24 mouse cellular contexts compared by ENCODE assay signal in genomic region chr6:100799290-100799689, GRCm38 (mm10). TPM values are rescaled to one million over a fixed set of nuclear protein-coding genes. Genes with fewer than 3 reads are reported as not detected.
DNase-seq lines count a peak whose midpoint lies in the region; ATAC-seq and TF ChIP-seq lines count a peak whose summit lies in the region.
"Had no signal": no experiment of that assay in that cellular context is flagged by ENCODE, and none has a peak within 500 bp of the region (broad histone marks: within the 10 kb centered on the region; RNA-seq: fewer than 3 reads in every experiment).

No protein-coding gene starts in this region.

- no peak for DNase-seq in embryonic facial prominence, embryonic 10.5 days (ENCODE audit: low spot score)
- DNase-seq in Muller cell, postnatal 12 days (ENCODE audit: inconsistent ontology term), result peak; percentile 56
- DNase-seq in hindbrain, embryonic 14.5 days (ENCODE audit: low spot score), result no peak
- DNase-seq in kidney, postnatal 25 days, result no peak
- DNase-seq: adrenal gland, postnatal 36 days; cerebellum, adult 11-12 months; cerebellum, postnatal 10 days; gastrocnemius, adult 2 months; kidney, adult 9 months; kidney, postnatal 36 days; lung, postnatal 10 days; thymus, adult 2 months; thymus, postnatal 4 days had no signal

- no peak overlapping the region for H3K9ac ChIP-seq in embryonic facial prominence, embryonic 13.5 days
- H3K9ac ChIP-seq in hindbrain, embryonic 14.5 days, result no peak overlapping the region
- H3K9ac ChIP-seq: embryonic facial prominence, embryonic 12.5 days; forebrain, embryonic 12.5 days; heart, embryonic 15.5 days; intestine, embryonic 15.5 days had no signal

- TF ChIP-seq CTCF in embryonic fibroblast, embryonic 13.5 days (IDR thresholded peaks at IDR 0.05; ENCODE audit: borderline replicate concordance, insufficient read depth, low read length), result no peak

- peaks cover 18% of the 10 kb centered on the region for H3K4me1 ChIP-seq in embryonic facial prominence, embryonic 13.5 days
- peaks cover 10% of the 10 kb centered on the region for H3K4me1 ChIP-seq in embryonic facial prominence, embryonic 10.5 days
- peaks cover 18% of the 10 kb centered on the region for H3K4me1 ChIP-seq in embryonic fibroblast, embryonic 13.5 days (ENCODE audit: control insufficient read depth, insufficient read depth, low read length)
- H3K4me1 ChIP-seq in hindbrain, embryonic 14.5 days (replicated peaks; ENCODE audit: control insufficient read depth, insufficient read depth, low read length), result no peaks in the 10 kb centered on the region
- H3K4me1 ChIP-seq: embryonic facial prominence, embryonic 12.5 days; forebrain, embryonic 12.5 days; heart, embryonic 15.5 days; intestine, embryonic 15.5 days; midbrain, embryonic 10.5 days had no signal

- H3K4me2 ChIP-seq in embryonic facial prominence, embryonic 13.5 days, result no peak overlapping the region
- H3K4me2 ChIP-seq in myocyte (ENCODE audit: low read depth), result peak overlapping the region; percentile 74
- H3K4me2 ChIP-seq in hindbrain, embryonic 14.5 days (replicated peaks), result no peak overlapping the region
- H3K4me2 ChIP-seq: embryonic facial prominence, embryonic 12.5 days; forebrain, embryonic 12.5 days; heart, embryonic 15.5 days; intestine, embryonic 15.5 days had no signal

- no peaks in the 10 kb centered on the region for H3K79me2 ChIP-seq in myocyte (ENCODE audit: control insufficient read depth, insufficient read depth)

- no peaks in the 10 kb centered on the region for H3K27me3 ChIP-seq in embryonic facial prominence, embryonic 13.5 days
- H3K27me3 ChIP-seq in embryonic facial prominence, embryonic 10.5 days (replicated peaks; ENCODE audit: low read depth, poor library complexity, severe bottlenecking), result no peaks in the 10 kb centered on the region
- H3K27me3 ChIP-seq in myocyte (ENCODE audit: control insufficient read depth, insufficient read depth, insufficient read length), result no peaks in the 10 kb centered on the region
- H3K27me3 ChIP-seq in hindbrain, embryonic 14.5 days (ENCODE audit: control insufficient read depth, insufficient read depth, low read length), result no peaks in the 10 kb centered on the region
- H3K27me3 ChIP-seq: CH12.LX; embryonic facial prominence, embryonic 12.5 days; forebrain, embryonic 12.5 days; heart, embryonic 15.5 days; intestine, embryonic 15.5 days had no signal

- TF ChIP-seq POLR2A in embryonic fibroblast, embryonic 13.5 days (IDR thresholded peaks at IDR 0.05; ENCODE audit: low read depth, low read length), result no peak
- no peak for TF ChIP-seq POLR2A in myocyte (IDR thresholded peaks at IDR 0.05; ENCODE audit: insufficient read length, low read depth)

- H3ac ChIP-seq in myocyte (ENCODE audit: control insufficient read depth, insufficient read length), result no peak overlapping the region

- H3K4me3 ChIP-seq in embryonic facial prominence, embryonic 13.5 days, result no peak overlapping the region
- H3K4me3 ChIP-seq in embryonic facial prominence, embryonic 10.5 days, result no peak overlapping the region
- H3K4me3 ChIP-seq in embryonic fibroblast, embryonic 13.5 days (ENCODE audit: insufficient read depth, low read length), result no peak overlapping the region
- H3K4me3 ChIP-seq in myocyte, result no peak overlapping the region
- H3K4me3 ChIP-seq in hindbrain, embryonic 14.5 days (replicated peaks; ENCODE audit: low read length), result no peak overlapping the region
- H3K4me3 ChIP-seq: embryonic facial prominence, embryonic 12.5 days; forebrain, embryonic 12.5 days; gastrocnemius, adult 2 months; heart, embryonic 15.5 days; intestine, embryonic 15.5 days; midbrain, embryonic 10.5 days had no signal

- H3K9me3 ChIP-seq in embryonic facial prominence, embryonic 13.5 days, result no peaks in the 10 kb centered on the region
- H3K9me3 ChIP-seq in embryonic facial prominence, embryonic 10.5 days, result no peaks in the 10 kb centered on the region
- no peaks in the 10 kb centered on the region for H3K9me3 ChIP-seq in hindbrain, embryonic 14.5 days (ENCODE audit: control insufficient read depth, low read length)
- H3K9me3 ChIP-seq: embryonic facial prominence, embryonic 12.5 days; forebrain, embryonic 12.5 days; G1E; heart, embryonic 15.5 days; intestine, embryonic 15.5 days; midbrain, embryonic 10.5 days had no signal

- peaks cover 52% of the 10 kb centered on the region for H3K36me3 ChIP-seq in embryonic facial prominence, embryonic 13.5 days
- H3K36me3 ChIP-seq in embryonic facial prominence, embryonic 10.5 days (replicated peaks), result no peaks in the 10 kb centered on the region
- H3K36me3 ChIP-seq in myocyte (ENCODE audit: control insufficient read depth, insufficient read depth), result no peaks in the 10 kb centered on the region
- no peaks in the 10 kb centered on the region for H3K36me3 ChIP-seq in hindbrain, embryonic 14.5 days (replicated peaks; ENCODE audit: control insufficient read depth, insufficient read depth)
- H3K36me3 ChIP-seq: embryonic facial prominence, embryonic 12.5 days; forebrain, embryonic 12.5 days; G1E; heart, embryonic 15.5 days; intestine, embryonic 15.5 days; midbrain, embryonic 10.5 days had no signal

- WGBS in embryonic facial prominence, embryonic 13.5 days, result 71% methylated on average over 6 of the region's 6 CpGs
- 80% methylated on average over 6 of the region's 6 CpGs for WGBS in embryonic facial prominence, embryonic 10.5 days
- 90% methylated on average over 6 of the region's 6 CpGs for WGBS in hindbrain, embryonic 14.5 days

- ATAC-seq in embryonic facial prominence, embryonic 13.5 days (ENCODE audit: insufficient number of reproducible peaks, insufficient read depth, low FRiP score, low TSS enrichment, low read depth), result no peak
- ATAC-seq in hindbrain, embryonic 14.5 days (ENCODE audit: low FRiP score), result no peak
- ATAC-seq: hindbrain, embryonic 16.5 days; intestine, embryonic 15.5 days had no signal

- H3K27ac ChIP-seq in embryonic facial prominence, embryonic 13.5 days, result 0 out of 2 replicates have a peak overlapping the region, but pooled peaks have one; percentile 9
- H3K27ac ChIP-seq in embryonic facial prominence, embryonic 10.5 days (replicated peaks), result no peak overlapping the region
- H3K27ac ChIP-seq in embryonic fibroblast, embryonic 13.5 days (ENCODE audit: insufficient read depth, low read length), result peak overlapping the region; percentile 85
- no peak overlapping the region for H3K27ac ChIP-seq in hindbrain, embryonic 14.5 days
- H3K27ac ChIP-seq: embryonic facial prominence, embryonic 12.5 days; forebrain, embryonic 12.5 days; gastrocnemius, adult 2 months; heart, embryonic 15.5 days; intestine, embryonic 15.5 days; midbrain, embryonic 10.5 days had no signal

TF ChIP-seq in myocyte, 11 proteins besides CTCF, POLR2A, EP300 and RAD21:
- TF ChIP-seq E2F4 (IDR thresholded peaks at IDR 0.05; ENCODE audit: insufficient read depth), result no peak
- TF ChIP-seq CEBPB (IDR thresholded peaks at IDR 0.05; ENCODE audit: insufficient read depth, poor library complexity, severe bottlenecking), result no peak
- TF ChIP-seq REST (IDR thresholded peaks at IDR 0.05; ENCODE audit: insufficient read depth, insufficient read length), result no peak
- TF ChIP-seq TCF3 (IDR thresholded peaks at IDR 0.05; ENCODE audit: insufficient read length, low read depth), result no peak
- no peak for TF ChIP-seq POLR2AphosphoS2 (IDR thresholded peaks at IDR 0.05; ENCODE audit: insufficient read length, low read depth)
- TF ChIP-seq SRF (IDR thresholded peaks at IDR 0.05; ENCODE audit: control insufficient read depth, insufficient read length, low read depth), result no peak
- no peak for TF ChIP-seq MYOD1 (IDR thresholded peaks at IDR 0.05; ENCODE audit: control insufficient read depth in 1 of 3, insufficient read length in 2 of 3, low read depth in 2 of 3)
- TF ChIP-seq TCF12 (IDR thresholded peaks at IDR 0.05; ENCODE audit: insufficient read depth, poor library complexity, severe bottlenecking), result no peak
- no peak for TF ChIP-seq USF1 (IDR thresholded peaks at IDR 0.05; ENCODE audit: low read depth)
- TF ChIP-seq MAX (IDR thresholded peaks at IDR 0.05; ENCODE audit: low read depth), result no peak
- no peak for TF ChIP-seq MYOG (IDR thresholded peaks at IDR 0.05; ENCODE audit: control insufficient read depth in 1 of 3, insufficient read depth in 1 of 3, insufficient read length in 2 of 3, low read depth in 2 of 3)

RNA-seq across cellular contexts. Expression of gene Ppp4r2, which starts 34.1 kb away (rescaled TPM):
- 25.4 and 28.6 TPM in 2 replicates for polyA plus RNA-seq in embryonic facial prominence, embryonic 13.5 days (2015; fragmentation: Nextera tagmentation; extraction: Ambion mirVana)
- 22.6 and 23.9 TPM in 2 replicates for polyA plus RNA-seq in embryonic facial prominence, embryonic 10.5 days (2016; fragmentation: Nextera tagmentation; extraction: Ambion mirVana)
- 136 and 155 TPM in 2 replicates for polyA plus RNA-seq in embryonic fibroblast, embryonic 13.5 days (2011; ENCODE audit: insufficient read length, low read depth, missing spikeins)
- 19.1 TPM for polyA plus RNA-seq in myocyte (2012; fragmentation: generic; extraction: Trizol)
- 26.6 and 27.0 TPM in 2 replicates for polyA plus RNA-seq in hindbrain, embryonic 14.5 days (2014; fragmentation: Nextera tagmentation; extraction: Ambion mirVana)

Comparison
In these comparisons a context has a peak if more than half of its experiments do, and no peak if none do; other contexts are left out.
1. H3K27ac ChIP-seq: peak in embryonic facial prominence, embryonic 13.5 days (single experiment) and embryonic fibroblast, embryonic 13.5 days (single experiment); none in embryonic facial prominence, embryonic 10.5 days (single experiment) and hindbrain, embryonic 14.5 days (single experiment).